Mouse (Mus musculus): ENCODE data around the gene Tmem132d. TPM values are rescaled to one million over a fixed set of nuclear protein-coding genes. Genes with fewer than 3 reads are reported as not detected.

Tmem132d gene
- polyA plus RNA-seq, 1 experiment from 2014 or later = 0.16 TPM

DNA sequence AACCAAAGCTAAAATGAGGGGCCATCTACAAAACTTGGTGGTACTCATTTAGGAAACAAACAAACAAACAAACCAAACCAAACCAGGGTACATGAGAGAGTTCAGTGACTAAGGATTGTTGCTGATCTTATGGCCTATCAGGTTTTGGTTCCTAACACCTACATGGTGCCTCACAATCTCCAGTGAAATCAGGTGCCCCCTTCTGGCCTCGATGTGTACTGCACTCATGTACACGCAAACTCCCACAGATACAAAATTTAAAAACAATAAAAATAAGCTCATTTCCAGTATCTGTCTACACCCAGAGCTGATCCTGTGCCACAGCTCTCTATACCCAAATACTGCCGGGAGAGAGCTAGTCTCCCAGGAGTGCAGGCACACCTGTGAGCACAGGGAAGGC is 495.0 kb downstream of the Tmem132d start:
- H3K4me3 ChIP-seq (ENCODE audit: low read length) = no peak overlapping the region
- H3K9me3 ChIP-seq (replicated peaks; ENCODE audit: control insufficient read depth, low read length) = peaks cover 9% of the 10 kb centered on the region
- no peak overlapping the region for H3K4me2 ChIP-seq (ENCODE audit: low read depth, low read length)
- ATAC-seq (replicated peaks; ENCODE audit: extremely low read depth, insufficient read depth, low FRiP score) = no peak
- H3K27me3 ChIP-seq (ENCODE audit: control insufficient read depth, insufficient read depth, low read length) = no peaks in the 10 kb centered on the region
- H3K36me3 ChIP-seq (ENCODE audit: control insufficient read depth, insufficient read depth) = no peaks in the 10 kb centered on the region
- no peaks in the 10 kb centered on the region for H3K4me1 ChIP-seq (ENCODE audit: control insufficient read depth, insufficient read depth, low read length)
- no peak overlapping the region for H3K9ac ChIP-seq (ENCODE audit: low read length)
- no peak overlapping the region for H3K27ac ChIP-seq (ENCODE audit: low read length)
- 68% methylated on average over 3 of the region's 3 CpGs for WGBS

DNA sequence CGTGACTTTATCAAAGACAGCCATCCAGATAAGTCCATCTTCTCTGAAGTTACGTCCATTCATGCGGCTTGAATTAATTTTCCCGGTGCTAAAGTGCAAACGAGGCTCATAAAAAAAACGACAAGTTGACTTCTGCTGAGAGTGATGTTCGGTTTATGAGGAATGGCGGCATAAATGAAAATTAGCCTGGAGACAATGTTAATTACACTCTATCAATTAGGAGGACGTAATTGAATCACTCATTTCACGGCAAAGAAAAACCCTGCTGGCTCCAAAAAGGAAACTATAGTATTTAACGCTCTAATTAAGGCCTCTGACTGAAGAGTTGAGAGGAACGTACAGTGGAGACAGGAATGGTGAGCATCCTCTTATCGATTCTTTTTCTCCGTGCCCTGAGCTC is 503.2 kb downstream of the Tmem132d start:
- Histone ChIP-seq H3K36me3 (ENCODE audit: control insufficient read depth, insufficient read depth) (no peaks in the 10 kb centered on the region), H3K27me3 (ENCODE audit: control insufficient read depth, insufficient read depth, low read length) (no peaks in the 10 kb centered on the region), H3K9me3 (replicated peaks; ENCODE audit: control insufficient read depth, low read length) (peaks cover 16% of the 10 kb centered on the region), H3K4me3 (ENCODE audit: low read length) (no peak overlapping the region), H3K9ac (ENCODE audit: low read length) (no peak overlapping the region), H3K4me2 (ENCODE audit: low read depth, low read length) (no peak overlapping the region), H3K4me1 (ENCODE audit: control insufficient read depth, insufficient read depth, low read length) (no peaks in the 10 kb centered on the region), H3K27ac (ENCODE audit: low read length) (no peak overlapping the region)
- 83% methylated on average over 14 of the region's 14 CpGs for WGBS
- ATAC-seq (replicated peaks; ENCODE audit: extremely low read depth, insufficient read depth, low FRiP score) = no peak

- Histone ChIP-seq H3K27me3 (ENCODE audit: control insufficient read depth, insufficient read depth, low read length) (no peaks in the 10 kb centered on the region), H3K4me2 (ENCODE audit: low read depth, low read length) (no peak overlapping the region), H3K4me3 (ENCODE audit: low read length) (no peak overlapping the region), H3K9ac (ENCODE audit: low read length) (no peak overlapping the region), H3K4me1 (ENCODE audit: control insufficient read depth, insufficient read depth, low read length) (no peaks in the 10 kb centered on the region), H3K27ac (ENCODE audit: low read length) (no peak overlapping the region), H3K36me3 (ENCODE audit: control insufficient read depth, insufficient read depth) (no peaks in the 10 kb centered on the region), H3K9me3 (replicated peaks; ENCODE audit: control insufficient read depth, low read length) (peaks cover 5% of the 10 kb centered on the region; the same call in 1 of the 2 replicates)
- ATAC-seq (replicated peaks; ENCODE audit: extremely low read depth, insufficient read depth, low FRiP score) = no peak
- WGBS = 50% methylated on average over 2 of the region's 2 CpGs
Measured at GRCm38 (mm10) chr5:127926686-127927085, 506.2 kb downstream of the Tmem132d start.

- H3K27ac ChIP-seq (ENCODE audit: low read length) = no peak overlapping the region
- no peaks in the 10 kb centered on the region for H3K27me3 ChIP-seq (ENCODE audit: control insufficient read depth, insufficient read depth, low read length)
- ATAC-seq (replicated peaks; ENCODE audit: extremely low read depth, insufficient read depth, low FRiP score) = no peak
- no peak overlapping the region for H3K9ac ChIP-seq (ENCODE audit: low read length)
- no peak overlapping the region for H3K4me3 ChIP-seq (ENCODE audit: low read length)
- no peak overlapping the region for H3K4me2 ChIP-seq (ENCODE audit: low read depth, low read length)
- 63% methylated on average over 3 of the region's 3 CpGs for WGBS
- H3K9me3 ChIP-seq (replicated peaks; ENCODE audit: control insufficient read depth, low read length) = no peaks in the 10 kb centered on the region
- no peaks in the 10 kb centered on the region for H3K36me3 ChIP-seq (ENCODE audit: control insufficient read depth, insufficient read depth)
- H3K4me1 ChIP-seq (ENCODE audit: control insufficient read depth, insufficient read depth, low read length) = no peaks in the 10 kb centered on the region
Measured at GRCm38 (mm10) chr5:127924106-127924505, 508.8 kb downstream of the Tmem132d start.

DNA sequence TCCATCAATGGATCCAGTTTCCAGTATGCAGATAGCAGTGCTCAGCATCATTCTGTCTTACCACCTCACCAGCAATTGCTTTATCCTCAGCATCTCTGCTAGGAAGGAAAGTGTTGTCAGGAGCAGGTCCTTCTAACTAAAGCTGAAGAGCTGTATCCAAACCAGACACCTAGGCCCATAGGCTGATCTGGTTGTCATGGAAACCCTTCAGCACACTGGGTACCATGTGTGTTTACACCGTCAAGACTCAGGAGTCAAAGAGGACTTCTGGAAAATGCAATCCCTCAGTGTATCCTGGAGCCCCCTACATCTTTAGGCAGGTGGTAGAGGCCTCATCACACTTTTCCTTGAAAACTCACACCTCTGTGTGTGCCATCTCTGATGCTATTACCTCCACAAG is 513.7 kb downstream of the Tmem132d start:
- H3K4me3 ChIP-seq (ENCODE audit: low read length) = no peak overlapping the region
- H3K9ac ChIP-seq (ENCODE audit: low read length) = no peak overlapping the region
- no peak overlapping the region for H3K27ac ChIP-seq (ENCODE audit: low read length)
- no peak overlapping the region for H3K4me2 ChIP-seq (ENCODE audit: low read depth, low read length)
- no peaks in the 10 kb centered on the region for H3K36me3 ChIP-seq (ENCODE audit: control insufficient read depth, insufficient read depth)
- H3K9me3 ChIP-seq (replicated peaks; ENCODE audit: control insufficient read depth, low read length) = no peaks in the 10 kb centered on the region; the same call in none of the 2 replicates
- ATAC-seq (replicated peaks; ENCODE audit: extremely low read depth, insufficient read depth, low FRiP score) = no peak
- H3K4me1 ChIP-seq (ENCODE audit: control insufficient read depth, insufficient read depth, low read length) = no peaks in the 10 kb centered on the region
- H3K27me3 ChIP-seq (ENCODE audit: control insufficient read depth, insufficient read depth, low read length) = no peaks in the 10 kb centered on the region
- 74% methylated on average over 1 of the region's 1 CpGs for WGBS

DNA sequence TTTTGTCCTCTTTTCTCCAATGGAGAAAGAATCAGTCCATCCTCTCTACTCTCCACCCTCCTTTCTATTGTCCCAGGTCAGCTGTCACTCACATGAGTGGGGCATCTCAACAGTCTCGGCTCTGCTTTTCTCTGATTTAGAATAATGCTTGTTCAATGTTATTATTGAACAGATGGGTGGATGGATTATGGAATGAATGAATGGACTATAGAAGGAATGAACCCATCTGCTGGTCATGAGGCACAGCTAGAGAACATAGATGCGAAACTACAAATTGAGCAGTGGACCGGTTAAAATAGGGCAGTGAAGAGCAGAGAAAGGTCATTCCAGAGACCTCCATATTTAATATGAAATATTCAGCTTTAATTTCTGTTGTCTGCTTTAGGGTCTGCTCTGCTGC is 514.5 kb downstream of the Tmem132d start:
- no peaks in the 10 kb centered on the region for H3K36me3 ChIP-seq (ENCODE audit: control insufficient read depth, insufficient read depth)
- H3K9me3 ChIP-seq (replicated peaks; ENCODE audit: control insufficient read depth, low read length) = no peaks in the 10 kb centered on the region; the same call in none of the 2 replicates
- H3K9ac ChIP-seq (ENCODE audit: low read length) = no peak overlapping the region
- no peaks in the 10 kb centered on the region for H3K27me3 ChIP-seq (ENCODE audit: control insufficient read depth, insufficient read depth, low read length)
- H3K4me3 ChIP-seq (ENCODE audit: low read length) = no peak overlapping the region
- 82% methylated on average over 3 of the region's 3 CpGs for WGBS
- no peak overlapping the region for H3K27ac ChIP-seq (ENCODE audit: low read length)
- H3K4me1 ChIP-seq (ENCODE audit: control insufficient read depth, insufficient read depth, low read length) = no peaks in the 10 kb centered on the region
- H3K4me2 ChIP-seq (ENCODE audit: low read depth, low read length) = no peak overlapping the region
- no peak for ATAC-seq (replicated peaks; ENCODE audit: extremely low read depth, insufficient read depth, low FRiP score)

DNA sequence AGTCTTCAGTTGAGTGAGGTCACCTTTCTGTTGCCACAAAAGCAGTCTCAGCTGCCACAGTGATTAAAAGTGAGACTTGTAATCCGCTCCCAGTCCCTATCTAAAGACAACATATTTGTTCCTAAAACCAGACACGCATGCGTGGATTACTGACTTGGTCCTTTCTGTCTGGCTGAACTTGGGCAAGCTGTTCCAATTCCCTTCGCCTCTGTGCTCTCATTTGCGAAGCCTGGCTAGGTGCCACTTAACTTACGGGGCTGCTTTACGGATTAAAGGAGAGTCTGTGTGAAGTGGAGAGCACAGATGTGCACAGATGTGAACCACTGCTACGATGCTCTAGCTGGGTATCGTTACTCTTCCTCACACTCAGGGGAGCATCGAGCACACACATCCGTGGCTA is 518.7 kb downstream of the Tmem132d start:
- H3K9ac ChIP-seq (ENCODE audit: low read length) = no peak overlapping the region
- ATAC-seq (replicated peaks; ENCODE audit: extremely low read depth, insufficient read depth, low FRiP score) = no peak
- WGBS = 67% methylated on average over 11 of the region's 11 CpGs
- no peaks in the 10 kb centered on the region for H3K4me1 ChIP-seq (ENCODE audit: control insufficient read depth, insufficient read depth, low read length)
- H3K4me3 ChIP-seq (ENCODE audit: low read length) = no peak overlapping the region
- H3K27ac ChIP-seq (ENCODE audit: low read length) = no peak overlapping the region
- no peaks in the 10 kb centered on the region for H3K27me3 ChIP-seq (ENCODE audit: control insufficient read depth, insufficient read depth, low read length)
- no peaks in the 10 kb centered on the region for H3K36me3 ChIP-seq (ENCODE audit: control insufficient read depth, insufficient read depth)
- no peak overlapping the region for H3K4me2 ChIP-seq (ENCODE audit: low read depth, low read length)
- peaks cover 2% of the 10 kb centered on the region for H3K9me3 ChIP-seq (replicated peaks; ENCODE audit: control insufficient read depth, low read length)

- ATAC-seq (replicated peaks; ENCODE audit: extremely low read depth, insufficient read depth, low FRiP score) = no peak
- no peak overlapping the region for H3K4me3 ChIP-seq (ENCODE audit: low read length)
- no peaks in the 10 kb centered on the region for H3K27me3 ChIP-seq (ENCODE audit: control insufficient read depth, insufficient read depth, low read length)
- H3K4me1 ChIP-seq (ENCODE audit: control insufficient read depth, insufficient read depth, low read length) = no peaks in the 10 kb centered on the region
- H3K4me2 ChIP-seq (ENCODE audit: low read depth, low read length) = no peak overlapping the region
- WGBS = 55% methylated on average over 3 of the region's 3 CpGs
- no peak overlapping the region for H3K27ac ChIP-seq (ENCODE audit: low read length)
- H3K9me3 ChIP-seq (replicated peaks; ENCODE audit: control insufficient read depth, low read length) = peaks cover 2% of the 10 kb centered on the region
- H3K36me3 ChIP-seq (ENCODE audit: control insufficient read depth, insufficient read depth) = no peaks in the 10 kb centered on the region
- no peak overlapping the region for H3K9ac ChIP-seq (ENCODE audit: low read length)
Measured at GRCm38 (mm10) chr5:127911603-127912002, 521.3 kb downstream of the Tmem132d start.

- Histone ChIP-seq H3K4me2 (ENCODE audit: low read depth, low read length) (no peak overlapping the region), H3K4me3 (ENCODE audit: low read length) (no peak overlapping the region)
Measured at GRCm38 (mm10) chr5:127910356-127910755, 522.5 kb downstream of the Tmem132d start.

DNA sequence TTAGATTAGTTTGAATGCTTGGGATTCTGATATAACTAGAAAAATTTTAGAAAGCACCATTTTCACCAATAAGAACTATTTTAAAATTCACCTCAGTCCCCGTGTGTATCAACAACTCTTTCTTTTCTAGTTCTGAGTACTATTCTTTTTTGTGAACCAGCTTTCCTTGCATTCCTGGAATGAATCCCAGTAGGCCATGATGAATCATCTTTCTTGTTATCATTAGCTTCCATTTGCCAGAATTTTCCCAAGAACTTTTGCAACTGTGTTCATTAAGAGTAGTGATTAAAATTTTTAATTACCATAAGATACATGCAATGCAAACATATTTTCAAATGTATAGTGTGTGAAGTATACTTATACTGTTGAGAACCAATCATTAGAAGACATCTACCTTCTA is 537.7 kb downstream of the Tmem132d start:
- no peak overlapping the region for H3K27ac ChIP-seq (ENCODE audit: low read length)
- peaks cover 7% of the 10 kb centered on the region for H3K9me3 ChIP-seq (replicated peaks; ENCODE audit: control insufficient read depth, low read length)
- H3K4me1 ChIP-seq (ENCODE audit: control insufficient read depth, insufficient read depth, low read length) = no peaks in the 10 kb centered on the region
- H3K4me3 ChIP-seq (ENCODE audit: low read length) = no peak overlapping the region
- no peak overlapping the region for H3K4me2 ChIP-seq (ENCODE audit: low read depth, low read length)
- no peaks in the 10 kb centered on the region for H3K36me3 ChIP-seq (ENCODE audit: control insufficient read depth, insufficient read depth)
- ATAC-seq (replicated peaks; ENCODE audit: extremely low read depth, insufficient read depth, low FRiP score) = no peak
- H3K9ac ChIP-seq (ENCODE audit: low read length) = no peak overlapping the region
- H3K27me3 ChIP-seq (ENCODE audit: control insufficient read depth, insufficient read depth, low read length) = no peaks in the 10 kb centered on the region
- 58% methylated on average over 1 of the region's 1 CpGs for WGBS

More at GRCm38 (mm10) chr5:127910356-127910755, 522.5 kb downstream of the Tmem132d start:
- Histone ChIP-seq H3K9me3 (replicated peaks; ENCODE audit: control insufficient read depth, low read length) (peaks cover 2% of the 10 kb centered on the region), H3K36me3 (ENCODE audit: control insufficient read depth, insufficient read depth) (no peaks in the 10 kb centered on the region), H3K4me1 (ENCODE audit: control insufficient read depth, insufficient read depth, low read length) (no peaks in the 10 kb centered on the region), H3K27me3 (ENCODE audit: control insufficient read depth, insufficient read depth, low read length) (no peaks in the 10 kb centered on the region), H3K9ac (ENCODE audit: low read length) (no peak overlapping the region), H3K27ac (ENCODE audit: low read length) (no peak overlapping the region)
- no peak for ATAC-seq (replicated peaks; ENCODE audit: extremely low read depth, insufficient read depth, low FRiP score)
- WGBS = 54% methylated on average over 2 of the region's 2 CpGs

Measured in heart, embryonic 16.5 days (tissue).